Mouse (Mus musculus) retina, embryonic 14.5 days (tissue): Measurements from ENCODE around the gene Ano4.
A peak's percentile ranks its signal among the peaks of the same experiment; 100 is the strongest.

Experiments used
- DNase-seq: peaks from one replicate; pipeline ENCODE4 v3.0.0-alpha.2; 2015; ENCODE audit warnings: low spot score

Gene Ano4

DNA sequence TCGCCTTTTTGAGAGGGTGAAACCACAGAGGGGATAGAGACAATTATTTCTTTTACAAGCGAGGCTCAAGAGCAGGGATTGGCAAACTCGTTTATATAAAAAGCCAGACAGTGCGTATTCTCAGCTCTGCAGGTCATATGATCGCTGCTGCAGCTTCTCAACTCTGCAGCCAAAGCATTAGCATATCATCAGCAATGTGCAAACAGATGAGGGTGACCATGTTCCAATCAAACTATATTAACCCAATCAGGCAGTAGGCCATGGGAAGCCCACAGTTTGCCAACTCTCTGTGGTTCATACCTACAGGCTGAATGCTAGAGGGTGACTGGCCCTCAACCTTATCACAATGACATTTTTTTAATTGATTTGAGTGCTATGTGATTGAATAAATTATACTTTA lies 64.2 kb downstream of the Ano4 start:
- no peak for DNase-seq

DNA sequence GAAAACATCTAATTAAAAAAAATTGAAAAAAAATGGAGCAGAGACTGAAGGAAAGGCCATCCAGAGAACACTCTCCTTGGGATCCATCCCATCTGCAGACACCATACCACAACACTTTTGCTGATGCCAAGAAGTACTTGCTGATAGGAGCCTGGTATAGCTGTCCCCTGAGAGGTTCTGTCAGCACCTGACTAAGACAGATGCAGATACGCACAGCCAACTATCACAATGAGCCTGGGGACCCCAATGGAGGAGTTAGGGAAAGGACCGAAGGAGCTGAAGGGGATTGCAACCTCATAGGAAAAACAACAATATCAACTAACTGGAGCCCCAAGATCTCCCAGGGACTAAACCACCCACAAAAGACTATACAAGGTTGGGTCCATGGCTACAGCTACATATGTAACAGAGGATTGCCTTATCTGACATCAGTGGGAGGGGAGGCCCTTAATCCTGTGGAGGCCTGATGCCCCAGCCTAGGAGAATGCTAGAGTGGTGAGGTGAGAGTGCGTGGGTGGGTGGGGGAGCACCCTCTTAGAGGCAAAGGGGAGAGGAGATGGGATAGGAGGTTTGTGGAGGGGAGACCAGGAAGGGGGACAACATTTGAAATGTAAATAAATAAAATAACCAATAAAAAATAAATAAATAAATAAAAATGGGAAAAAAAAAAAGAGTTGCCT lies 71.4 kb downstream of the Ano4 start:
- DNase-seq = no peak

- DNase-seq = no peak
Observed at GRCm38 (mm10) chr10:89267312-89267711, 77.2 kb downstream of the Ano4 start.

DNA sequence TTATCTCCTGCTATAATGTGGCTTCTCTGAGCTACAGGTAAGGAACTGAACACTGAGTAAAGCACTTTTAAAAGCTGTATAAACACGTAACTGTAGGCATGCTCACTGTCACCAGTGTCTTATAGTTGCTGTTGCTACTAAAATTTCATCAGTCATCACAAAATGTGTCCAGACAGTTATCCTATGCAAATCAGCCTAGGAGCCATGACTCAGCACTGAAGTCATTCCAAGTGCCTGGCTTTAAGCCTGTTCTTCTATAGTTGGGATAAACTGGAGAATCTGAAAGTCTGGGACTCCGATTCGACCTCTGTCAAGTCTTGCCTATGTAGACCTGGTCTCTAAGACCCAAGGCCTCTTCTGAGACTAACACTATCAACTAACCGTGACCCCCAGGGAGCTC lies 81.2 kb downstream of the Ano4 start:
- no peak for DNase-seq

- peak; percentile 47 for DNase-seq
Observed at GRCm38 (mm10) chr10:89257457-89258381, 86.8 kb downstream of the Ano4 start.

GRCm38 (mm10) chr10:89256762-89257456 lies 87.7 kb downstream of the Ano4 start:
- DNase-seq = peak; percentile 43

DNA sequence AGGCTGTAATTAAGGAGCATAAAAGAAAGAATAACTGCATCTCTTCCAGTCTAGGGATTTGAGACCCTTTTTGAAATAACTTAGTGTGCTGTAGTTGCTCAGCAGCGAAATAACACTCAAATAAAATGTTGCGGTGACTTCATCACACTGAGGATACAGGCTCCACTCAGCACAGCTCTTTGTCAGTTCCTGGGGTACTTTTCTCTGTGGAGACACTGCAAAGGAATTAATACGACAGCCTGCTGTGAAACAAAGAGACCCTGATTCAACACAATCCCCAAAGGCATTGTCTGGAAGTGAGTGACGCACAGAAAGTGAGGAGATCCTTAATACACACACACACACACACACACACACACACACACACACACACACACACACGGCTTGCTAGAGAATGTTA lies 89.8 kb downstream of the Ano4 start:
- DNase-seq = peak; percentile 15

DNA sequence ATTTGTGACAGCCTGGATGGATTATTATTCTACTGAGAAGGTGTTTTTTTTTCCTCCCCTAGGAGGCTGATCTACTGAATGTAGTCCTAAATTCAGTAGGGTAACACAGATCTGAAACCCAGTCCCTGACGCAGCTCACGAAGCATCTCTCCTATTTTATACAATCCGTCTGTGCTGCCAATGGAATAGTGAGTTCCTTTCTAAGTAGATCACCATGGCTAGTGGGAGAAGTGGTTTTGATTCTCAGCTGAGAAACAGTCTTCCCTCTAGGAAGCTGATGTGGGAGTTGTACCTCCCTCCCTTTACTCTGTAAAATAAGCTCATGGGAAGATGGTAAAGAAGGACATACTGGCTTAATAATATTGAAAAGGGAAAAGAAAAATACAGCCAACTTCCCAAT lies 90.8 kb downstream of the Ano4 start:
- no peak for DNase-seq

GRCm38 (mm10) chr10:89252636-89253035 lies 91.9 kb downstream of the Ano4 start:
- DNase-seq = no peak

GRCm38 (mm10) chr10:89243808-89244207 lies 100.8 kb downstream of the Ano4 start:
- DNase-seq = no peak

- DNase-seq = peak; percentile 75
Observed at GRCm38 (mm10) chr10:89224524-89224923, 120.0 kb downstream of the Ano4 start.

DNA sequence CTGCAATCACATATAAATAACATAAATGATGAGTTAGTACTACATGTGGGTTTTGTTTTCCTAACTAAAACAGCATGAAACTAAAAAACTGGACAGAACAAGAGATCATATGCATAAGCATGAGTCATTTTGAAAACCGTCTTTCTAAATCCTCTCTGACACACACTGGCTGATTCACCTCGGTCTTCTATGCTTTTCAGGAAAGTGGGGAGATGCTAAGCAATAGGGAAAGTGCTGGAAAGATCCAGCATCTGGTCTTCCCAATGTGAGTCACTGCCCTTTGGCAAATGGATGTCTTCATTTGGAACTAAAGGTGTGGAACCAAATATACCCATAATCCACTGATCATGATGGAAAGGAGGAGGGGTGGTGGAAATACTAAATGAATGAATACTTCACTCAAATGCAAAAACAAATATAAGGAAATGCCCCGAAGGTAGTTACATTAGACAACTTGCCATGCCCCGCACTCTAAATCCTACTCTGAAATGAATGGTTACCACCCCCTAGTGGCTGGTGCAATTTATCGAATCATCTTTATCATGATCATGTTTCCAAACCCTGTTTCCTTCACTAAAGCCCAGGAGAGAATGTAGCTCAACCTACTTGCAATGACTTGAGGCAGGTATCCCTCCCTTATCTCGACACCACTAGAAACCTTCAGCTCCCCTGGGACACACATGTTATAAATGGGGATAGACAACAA lies 122.1 kb downstream of the Ano4 start:
- DNase-seq = no peak

- no peak for DNase-seq
Observed at GRCm38 (mm10) chr10:89216078-89216477, 128.5 kb downstream of the Ano4 start.

- DNase-seq = peak; percentile 72
Observed at GRCm38 (mm10) chr10:89205858-89206257, 138.7 kb downstream of the Ano4 start.

DNA sequence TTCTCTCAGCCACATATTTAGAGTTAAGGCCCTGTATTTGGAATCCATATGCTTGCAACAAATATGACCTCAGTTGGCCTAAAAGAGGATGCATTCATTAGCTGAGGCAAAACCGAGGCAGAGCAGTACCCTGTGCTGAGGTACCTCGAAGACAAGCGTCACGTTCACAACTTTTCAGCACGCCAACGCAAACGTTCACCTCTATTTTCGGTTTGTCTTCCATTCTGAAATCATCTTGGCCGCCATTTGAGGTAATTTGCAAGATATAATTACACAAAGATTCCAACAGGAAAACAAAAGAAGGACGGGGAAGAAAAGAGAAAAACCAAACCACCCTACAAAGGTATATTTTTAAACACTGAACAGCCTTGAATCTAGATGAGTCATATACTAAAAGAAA lies 148.1 kb downstream of the Ano4 start:
- DNase-seq = no peak

GRCm38 (mm10) chr10:89195068-89195467 lies 149.5 kb downstream of the Ano4 start:
- DNase-seq = no peak

DNA sequence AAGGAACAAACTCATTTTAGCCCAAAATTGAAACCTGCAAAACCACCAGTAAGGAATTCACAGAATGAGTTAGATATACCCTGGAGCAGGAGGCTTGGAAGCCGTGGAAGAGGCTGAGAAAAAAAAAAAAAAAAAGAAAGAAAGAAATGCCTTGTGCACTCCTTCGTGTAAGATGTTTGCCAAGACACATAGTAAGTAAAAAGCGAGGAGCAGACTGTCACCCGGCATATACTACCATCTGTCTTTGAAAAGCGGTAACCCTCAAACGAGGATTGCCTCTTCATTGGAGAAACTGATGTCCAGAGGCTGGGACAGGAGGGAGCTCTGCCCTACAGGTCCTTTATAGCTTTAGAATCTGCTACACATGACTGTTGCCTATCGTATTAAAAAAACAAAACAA lies 150.1 kb downstream of the Ano4 start:
- no peak for DNase-seq

- no peak for DNase-seq
Observed at GRCm38 (mm10) chr10:89177921-89178320, 166.6 kb downstream of the Ano4 start.

GRCm38 (mm10) chr10:89164533-89164932 lies 180.0 kb downstream of the Ano4 start:
- no peak for DNase-seq

DNA sequence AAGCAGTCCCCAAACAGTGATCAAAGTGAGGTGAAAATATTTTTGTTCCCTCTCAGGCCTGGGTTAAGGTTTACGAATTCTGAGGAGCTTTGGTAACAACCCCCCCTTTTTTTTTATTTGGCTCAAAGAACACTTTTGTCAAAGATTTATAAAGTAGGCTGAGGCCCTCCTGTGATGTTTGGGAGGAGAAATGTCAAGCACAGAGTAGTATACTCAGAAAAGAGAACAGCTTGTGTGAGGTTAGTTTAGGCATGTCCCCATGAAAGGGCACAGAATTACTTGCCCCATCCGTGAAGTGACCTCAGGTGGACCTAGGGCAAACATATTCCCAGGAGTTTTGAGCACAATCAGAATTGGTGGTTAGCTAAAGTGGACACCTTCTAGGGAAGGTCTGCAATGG lies 189.1 kb downstream of the Ano4 start:
- no peak for DNase-seq

GRCm38 (mm10) chr10:89154797-89155465 lies 189.6 kb downstream of the Ano4 start:
- no peak for DNase-seq

- DNase-seq = no peak
Observed at GRCm38 (mm10) chr10:89149166-89149565, 195.4 kb downstream of the Ano4 start.
